Mouse (Mus musculus) embryonic facial prominence, embryonic 10.5 days (tissue): Measurements from ENCODE around the gene Dusp13. TPM values are rescaled to one million over a fixed set of nuclear protein-coding genes. Genes with fewer than 3 reads are reported as not detected.
A peak's percentile ranks its signal among the peaks of the same experiment; 100 is the strongest.

ENCODE experiments used
- DNase-seq: peaks from one replicate; pipeline ENCODE4 v3.0.0-alpha.2; 2017; ENCODE audit warnings: low spot score
- H3K27ac ChIP-seq: fragments of 300-500 bp; sonication (generic); replicated peaks from 2 replicates; pipeline ENCODE4 v1.5.1; 2016; ENCODE audit warnings: mild to moderate bottlenecking
- H3K27me3 ChIP-seq: fragments of 300-500 bp; sonication (generic); replicated peaks from 2 replicates; pipeline ENCODE4 v1.6.1; 2016; ENCODE audit warnings: low read depth, mild to moderate bottlenecking; ENCODE audit not compliant: poor library complexity, severe bottlenecking
- H3K36me3 ChIP-seq: fragments of 300-500 bp; sonication (generic); replicated peaks from 2 replicates; pipeline ENCODE4 v1.6.1; 2016; ENCODE audit warnings: mild to moderate bottlenecking, moderate library complexity
- H3K4me1 ChIP-seq: fragments of 300-500 bp; sonication (generic); 2 replicates; pipeline ENCODE4 v1.6.1; 2016
- H3K4me3 ChIP-seq: fragments of 300-500 bp; sonication (generic); 2 replicates; pipeline ENCODE4 v1.5.1; 2016; ENCODE audit warnings: mild to moderate bottlenecking, moderate library complexity
- H3K9me3 ChIP-seq: fragments of 300-500 bp; sonication (generic); 2 replicates; pipeline ENCODE4 v1.6.1; 2016; ENCODE audit warnings: mild to moderate bottlenecking
- WGBS: fragments of 180-500 bp; shearing (Covaris S2); methylation state at CpG from one replicate; pipeline ENCODE4 v1.1.7; 2016; 5-methylcytosine and 5-hydroxymethylcytosine counted together
- polyA plus RNA-seq: library from polyadenylated mRNA; unstranded; fragments of >200 nt; fragmentation: Nextera tagmentation; extraction: Ambion mirVana; gene quantifications from 2 replicates; pipeline ENCODE4 v1.2.1, GENCODE M21; 2016

The Dusp13 gene
- polyA plus RNA-seq, 1 experiment from 2014 or later = not detected

DNA sequence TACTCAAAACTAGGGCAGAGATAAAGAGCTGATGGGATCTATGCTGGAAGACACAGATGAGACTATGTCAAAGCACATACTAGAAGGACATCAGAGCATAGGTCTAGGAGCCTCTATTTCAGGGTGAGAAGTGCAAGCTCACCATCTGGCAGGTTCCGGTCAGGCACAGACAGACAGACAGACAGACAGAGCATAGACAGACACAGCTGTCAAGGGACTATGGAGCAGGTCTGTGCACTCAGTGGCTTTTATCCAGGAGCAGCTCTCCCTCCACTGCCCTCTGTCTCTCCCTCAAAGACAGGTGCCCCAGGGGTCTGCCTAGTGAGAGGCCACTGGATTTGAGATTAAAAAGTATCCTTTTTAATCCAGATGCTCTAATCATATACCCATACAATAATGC is 6.8 kb downstream of the Dusp13 start:
- no peak overlapping the region for H3K4me3 ChIP-seq
- 89% methylated on average over 1 of the region's 1 CpGs for WGBS
- H3K9me3 ChIP-seq = no peaks in the 10 kb centered on the region
- peaks cover 13% of the 10 kb centered on the region for H3K27me3 ChIP-seq
- H3K4me1 ChIP-seq = peaks cover 12% of the 10 kb centered on the region
- no peaks in the 10 kb centered on the region for H3K36me3 ChIP-seq
- H3K27ac ChIP-seq = no peak overlapping the region
- peak; percentile 3 for DNase-seq

DNA sequence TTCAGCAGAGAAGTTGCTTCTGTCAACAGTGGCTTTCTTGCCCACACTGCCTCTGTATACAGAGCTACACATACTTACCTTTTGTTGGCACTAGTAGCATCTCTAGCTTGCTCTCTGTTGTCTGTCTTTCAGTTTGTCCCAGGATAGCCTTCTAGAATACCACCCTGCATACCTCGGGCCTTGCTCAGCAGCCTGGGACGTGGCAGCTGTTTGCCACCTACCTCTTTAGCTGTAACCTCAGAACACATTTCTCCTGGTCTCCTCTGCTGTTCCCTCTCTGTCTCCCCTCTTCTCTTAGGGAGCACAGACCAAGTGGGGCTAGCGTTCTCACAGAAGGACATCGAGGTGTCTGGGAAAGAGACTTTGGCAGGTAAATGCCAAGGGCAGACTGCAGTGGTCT is 8.5 kb downstream of the Dusp13 start:
- H3K27me3 ChIP-seq = peaks cover 13% of the 10 kb centered on the region
- WGBS = 93% methylated on average over 4 of the region's 4 CpGs
- DNase-seq = no peak
- H3K36me3 ChIP-seq = no peaks in the 10 kb centered on the region
- peaks cover 8% of the 10 kb centered on the region for H3K4me1 ChIP-seq
- H3K4me3 ChIP-seq = no peak overlapping the region
- no peaks in the 10 kb centered on the region for H3K9me3 ChIP-seq
- no peak overlapping the region for H3K27ac ChIP-seq

DNA sequence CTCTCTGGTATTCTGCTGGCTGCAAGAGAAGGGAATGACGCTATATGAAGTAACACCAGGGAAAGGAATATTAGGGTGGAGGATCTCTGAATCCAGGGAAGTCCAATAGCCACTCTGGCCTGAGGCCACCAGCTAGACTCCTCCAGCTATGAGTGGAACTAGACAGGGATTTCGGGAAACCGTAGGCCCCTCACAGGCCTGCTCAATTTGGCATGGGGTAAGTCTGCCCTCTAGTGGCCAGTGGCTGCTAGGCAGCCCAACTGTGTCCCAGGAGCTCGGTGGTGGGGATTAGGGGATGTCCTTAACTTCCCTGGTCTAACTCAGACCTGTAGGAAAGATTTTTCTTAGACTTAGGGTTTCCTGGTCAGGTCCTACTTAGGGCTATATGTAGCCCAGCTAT is 9.2 kb downstream of the Dusp13 start:
- 9% methylated on average over 4 of the region's 4 CpGs for WGBS
- peak; percentile 89 for DNase-seq
- Histone ChIP-seq H3K9me3 (no peaks in the 10 kb centered on the region), H3K4me1 (peaks cover 8% of the 10 kb centered on the region), H3K36me3 (no peaks in the 10 kb centered on the region), H3K27ac (no peak overlapping the region), H3K27me3 (peaks cover 13% of the 10 kb centered on the region), H3K4me3 (no peak overlapping the region)

DNA sequence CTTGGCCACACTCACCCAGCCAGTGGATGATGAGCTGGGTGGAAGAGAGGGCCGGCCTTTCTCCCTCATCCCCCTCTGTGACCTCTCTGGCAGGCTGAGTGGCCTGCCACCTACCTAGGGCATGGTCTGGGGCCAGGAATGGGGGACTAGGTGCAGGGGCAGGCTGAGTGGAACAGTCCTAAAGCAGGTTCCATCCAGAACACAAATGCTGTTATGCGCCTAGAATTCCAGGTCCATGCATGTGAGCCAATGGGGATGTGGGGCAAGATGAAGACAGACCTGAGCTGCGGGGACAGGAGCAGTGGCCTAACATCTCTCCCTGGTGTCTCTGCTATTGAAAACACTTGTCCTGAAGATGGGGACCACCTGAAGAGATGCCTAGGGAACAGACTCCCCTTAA is 9.7 kb downstream of the Dusp13 start:
- Histone ChIP-seq H3K4me1 (peaks cover 8% of the 10 kb centered on the region), H3K4me3 (no peak overlapping the region), H3K27ac (peak overlapping the region; percentile 46), H3K36me3 (no peaks in the 10 kb centered on the region), H3K9me3 (no peaks in the 10 kb centered on the region), H3K27me3 (peaks cover 13% of the 10 kb centered on the region)
- DNase-seq = no peak
- WGBS = 88% methylated on average over 3 of the region's 3 CpGs

DNA sequence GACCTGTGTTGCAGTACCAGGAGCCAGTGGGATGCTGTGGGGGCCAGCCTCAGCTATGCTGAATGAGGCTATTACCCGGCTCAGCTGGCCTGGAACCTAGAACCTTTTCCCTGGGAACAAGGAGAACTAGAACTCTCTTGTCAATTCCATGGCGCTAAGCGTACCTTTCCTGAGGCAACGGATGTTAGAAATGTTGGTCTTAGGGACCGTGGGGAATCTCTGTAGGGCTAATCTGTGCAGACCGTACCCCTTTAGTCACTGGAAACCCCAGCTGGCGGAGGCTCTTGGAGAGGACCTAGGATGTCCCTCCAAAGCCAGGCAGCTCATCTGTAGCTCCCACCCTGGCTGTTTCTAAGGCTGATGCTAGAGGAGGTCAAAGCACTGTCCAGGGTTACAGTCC is 10.6 kb downstream of the Dusp13 start:
- WGBS = 94% methylated on average over 7 of the region's 7 CpGs
- Histone ChIP-seq H3K9me3 (no peaks in the 10 kb centered on the region), H3K4me1 (peaks cover 8% of the 10 kb centered on the region), H3K36me3 (no peaks in the 10 kb centered on the region), H3K27ac (0 out of 2 replicates have a peak overlapping the region, but pooled peaks have one; percentile 31), H3K4me3 (no peak overlapping the region), H3K27me3 (peaks cover 13% of the 10 kb centered on the region)
- DNase-seq = peak; percentile 3

DNA sequence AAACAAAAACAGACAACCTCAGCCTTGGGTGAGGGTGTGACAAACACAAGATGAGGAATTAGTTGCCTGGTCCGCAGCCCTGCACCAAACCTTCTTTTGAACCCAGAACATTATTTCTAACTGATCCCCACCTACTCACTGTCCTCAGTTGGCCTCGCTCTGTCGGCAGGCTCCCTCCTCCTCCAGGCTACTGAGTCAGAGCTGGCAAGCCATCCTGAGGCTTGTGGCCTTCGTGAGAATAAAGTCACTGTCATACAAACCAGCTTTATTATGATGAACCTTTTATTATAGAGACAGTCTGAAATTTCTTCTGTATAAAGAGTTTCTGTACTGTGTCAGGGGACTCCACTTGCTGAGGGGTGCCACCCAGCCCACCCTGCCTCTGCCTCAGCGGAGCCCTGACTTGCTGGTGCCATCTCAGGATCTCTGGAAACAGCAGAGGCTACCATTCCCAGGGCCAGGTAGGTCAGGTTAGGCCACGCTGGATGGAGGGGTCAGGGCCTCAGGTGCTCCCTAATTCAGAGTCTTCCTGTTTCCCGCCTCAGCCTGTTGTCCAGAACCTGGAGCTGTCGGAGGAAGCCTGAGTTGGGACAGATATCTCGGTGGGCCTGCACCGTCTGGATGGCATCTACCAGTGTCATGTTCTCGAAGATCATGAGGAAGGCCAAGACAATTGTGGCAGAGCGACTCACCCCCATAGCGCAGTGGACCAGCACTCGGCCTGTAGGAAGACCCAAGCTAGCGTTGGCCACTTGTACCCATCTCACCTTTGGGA is 17.7 kb downstream of the Dusp13 start:
- Histone ChIP-seq H3K27me3 (no peaks in the 10 kb centered on the region), H3K9me3 (peaks cover 4% of the 10 kb centered on the region; the same call in 1 of the 2 replicates), H3K4me1 (peaks cover 3% of the 10 kb centered on the region; the same call in 1 of the 2 replicates), H3K27ac (no peak overlapping the region), H3K4me3 (no peak overlapping the region), H3K36me3 (no peaks in the 10 kb centered on the region)
- 93% methylated on average over 15 of the region's 15 CpGs for WGBS
- no peak for DNase-seq

DNA sequence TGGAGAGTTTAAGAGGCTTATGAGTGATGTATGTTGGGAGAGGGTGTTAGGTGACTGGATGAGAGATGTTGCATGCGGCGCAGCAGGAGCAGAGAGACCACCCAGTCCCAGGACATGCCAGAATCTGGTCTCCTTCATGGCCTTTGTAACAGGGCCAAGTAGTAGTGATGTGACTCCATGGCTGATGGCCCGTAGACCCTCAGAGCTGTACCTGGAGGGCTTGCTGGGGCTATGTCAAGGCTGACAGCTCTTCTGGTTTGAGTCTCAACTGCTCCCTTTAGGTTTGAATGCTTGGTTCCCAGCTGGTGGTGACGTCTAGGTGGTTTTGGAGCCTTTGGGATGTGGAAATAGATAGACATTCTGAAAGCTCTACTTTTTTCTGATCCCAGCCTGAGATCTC is 21.0 kb downstream of the Dusp13 start:
- Histone ChIP-seq H3K27ac (no peak overlapping the region), H3K4me3 (no peak overlapping the region), H3K36me3 (no peaks in the 10 kb centered on the region), H3K27me3 (no peaks in the 10 kb centered on the region), H3K4me1 (peaks cover 3% of the 10 kb centered on the region; the same call in 1 of the 2 replicates), H3K9me3 (peaks cover 4% of the 10 kb centered on the region; the same call in 1 of the 2 replicates)
- no peak for DNase-seq
- WGBS = 94% methylated on average over 4 of the region's 4 CpGs

DNA sequence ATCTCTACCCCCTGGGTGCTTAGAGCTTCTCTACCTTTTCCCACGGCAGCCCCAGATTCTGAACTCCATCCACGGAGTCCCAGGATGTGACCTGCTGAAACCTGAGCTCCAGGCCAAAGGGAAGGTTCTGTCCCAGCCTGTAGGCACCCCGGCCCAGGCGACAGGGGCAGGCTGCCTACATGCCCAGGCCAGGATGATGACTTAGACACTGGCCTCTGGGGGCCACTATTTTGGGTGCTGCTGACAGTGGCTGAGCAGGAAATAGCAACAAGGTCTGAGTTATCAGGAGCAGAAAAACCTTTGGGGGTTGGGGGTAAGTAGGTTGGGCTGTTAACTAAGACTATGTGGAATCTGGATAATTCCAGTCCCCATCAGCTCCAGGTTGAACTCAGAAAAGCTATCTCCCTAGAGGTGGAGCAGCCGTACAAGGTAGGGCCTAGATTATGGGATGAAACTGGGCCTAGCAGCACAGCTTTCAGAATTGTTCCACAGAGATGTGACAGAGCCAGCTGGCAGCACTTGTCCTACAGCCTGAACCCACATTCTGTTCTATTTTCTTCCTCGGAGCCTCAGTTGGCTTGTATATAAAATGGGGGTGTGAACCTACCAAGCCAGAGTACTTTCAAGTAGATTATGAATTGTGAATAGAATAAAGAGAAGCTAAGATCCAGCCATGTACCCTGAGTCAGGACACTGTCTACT is 21.8 kb downstream of the Dusp13 start:
- WGBS = 76% methylated on average over 6 of the region's 6 CpGs
- Histone ChIP-seq H3K9me3 (peaks cover 4% of the 10 kb centered on the region; the same call in 1 of the 2 replicates), H3K36me3 (no peaks in the 10 kb centered on the region), H3K4me1 (peaks cover 3% of the 10 kb centered on the region; the same call in 1 of the 2 replicates), H3K27me3 (no peaks in the 10 kb centered on the region), H3K4me3 (no peak overlapping the region), H3K27ac (no peak overlapping the region)
- no peak for DNase-seq

DNA sequence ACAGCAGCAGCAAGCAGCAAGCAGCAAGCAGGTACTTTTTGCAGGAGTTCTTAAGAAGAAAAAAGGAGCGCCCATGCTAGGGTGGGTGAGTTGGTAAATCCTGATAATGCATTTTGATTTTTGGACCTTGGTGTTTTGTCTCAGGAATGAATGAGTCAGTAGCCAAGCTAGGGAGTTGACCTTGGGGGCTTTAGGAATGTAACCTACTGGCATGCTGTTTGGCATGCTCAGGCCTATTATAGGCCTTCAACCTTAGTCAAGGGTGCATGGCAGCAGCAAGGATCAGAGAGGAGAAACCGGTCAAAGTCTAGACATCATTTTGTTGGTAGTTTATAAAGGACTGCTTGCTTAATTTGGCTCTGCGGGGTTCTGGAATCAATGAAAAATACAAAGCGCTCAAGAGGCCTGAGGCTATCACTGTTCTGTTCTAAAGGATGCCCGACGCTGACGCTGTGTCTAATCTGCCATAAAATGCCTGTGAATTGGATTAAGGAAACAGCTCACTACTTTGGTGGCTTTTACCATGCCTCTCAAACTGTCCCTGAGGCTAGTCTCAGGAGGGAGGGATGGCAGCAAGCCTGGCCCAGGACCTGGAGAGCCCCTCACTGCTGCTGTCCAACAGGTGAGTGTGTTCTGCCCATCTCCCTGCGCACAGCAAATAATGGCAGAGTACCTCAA is 28.8 kb downstream of the Dusp13 start:
- Histone ChIP-seq H3K4me3 (no peak overlapping the region), H3K9me3 (peaks cover 6% of the 10 kb centered on the region; the same call in 1 of the 2 replicates), H3K27ac (peak overlapping the region; percentile 51; the same call in 1 of the 2 replicates), H3K36me3 (0 out of 2 replicates have a peak, but pooled peaks cover 4% of the 10 kb centered on the region), H3K27me3 (peaks cover 11% of the 10 kb centered on the region), H3K4me1 (peaks cover 39% of the 10 kb centered on the region)
- WGBS = 58% methylated on average over 8 of the region's 8 CpGs
- no peak for DNase-seq

DNA sequence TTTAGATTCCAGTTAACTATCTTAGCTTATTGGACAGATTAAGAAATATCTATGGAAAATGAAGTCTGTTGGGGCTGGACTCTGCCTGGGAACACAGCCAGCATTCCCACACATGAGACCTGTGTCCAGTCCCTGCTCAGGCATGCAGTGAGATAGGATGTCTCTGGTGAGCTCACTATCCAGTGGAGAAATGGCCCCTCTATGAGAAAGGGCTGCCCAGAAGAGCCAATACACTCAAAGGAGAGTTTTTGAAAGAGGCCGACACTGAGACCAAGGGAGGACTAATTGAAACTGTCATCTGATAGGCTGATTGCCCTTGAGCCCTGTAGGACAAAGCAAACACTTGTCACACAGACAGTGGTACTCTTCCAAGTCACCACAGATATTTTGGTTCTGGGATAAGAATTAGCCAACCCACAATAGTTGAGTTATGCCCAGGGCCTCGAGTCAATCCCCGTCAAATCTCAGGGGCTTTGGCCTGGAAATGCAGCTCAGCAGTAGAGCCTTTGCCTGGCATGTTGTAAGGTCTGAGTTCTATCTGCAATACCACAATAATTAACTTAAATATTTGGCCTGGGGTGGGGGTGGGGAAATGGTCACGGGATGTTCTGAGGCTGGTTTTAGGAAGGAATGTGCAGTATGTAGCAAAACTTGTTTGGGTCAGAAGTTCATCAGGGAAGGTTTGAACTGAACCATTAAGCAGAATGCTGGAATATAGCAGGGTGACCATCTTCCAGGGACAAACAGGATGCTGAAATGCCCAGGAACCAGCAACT is 30.4 kb downstream of the Dusp13 start:
- DNase-seq = no peak
- peaks cover 50% of the 10 kb centered on the region for H3K4me1 ChIP-seq
- 0 out of 2 replicates have a peak, but pooled peaks cover 4% of the 10 kb centered on the region for H3K36me3 ChIP-seq
- peaks cover 11% of the 10 kb centered on the region for H3K27me3 ChIP-seq
- H3K4me3 ChIP-seq = no peak overlapping the region
- peak overlapping the region; percentile 15; the same call in 1 of the 2 replicates for H3K27ac ChIP-seq
- 60% methylated on average over 4 of the region's 4 CpGs for whole genome bisulfite sequencing
- H3K9me3 ChIP-seq = peaks cover 6% of the 10 kb centered on the region; the same call in 1 of the 2 replicates

DNA sequence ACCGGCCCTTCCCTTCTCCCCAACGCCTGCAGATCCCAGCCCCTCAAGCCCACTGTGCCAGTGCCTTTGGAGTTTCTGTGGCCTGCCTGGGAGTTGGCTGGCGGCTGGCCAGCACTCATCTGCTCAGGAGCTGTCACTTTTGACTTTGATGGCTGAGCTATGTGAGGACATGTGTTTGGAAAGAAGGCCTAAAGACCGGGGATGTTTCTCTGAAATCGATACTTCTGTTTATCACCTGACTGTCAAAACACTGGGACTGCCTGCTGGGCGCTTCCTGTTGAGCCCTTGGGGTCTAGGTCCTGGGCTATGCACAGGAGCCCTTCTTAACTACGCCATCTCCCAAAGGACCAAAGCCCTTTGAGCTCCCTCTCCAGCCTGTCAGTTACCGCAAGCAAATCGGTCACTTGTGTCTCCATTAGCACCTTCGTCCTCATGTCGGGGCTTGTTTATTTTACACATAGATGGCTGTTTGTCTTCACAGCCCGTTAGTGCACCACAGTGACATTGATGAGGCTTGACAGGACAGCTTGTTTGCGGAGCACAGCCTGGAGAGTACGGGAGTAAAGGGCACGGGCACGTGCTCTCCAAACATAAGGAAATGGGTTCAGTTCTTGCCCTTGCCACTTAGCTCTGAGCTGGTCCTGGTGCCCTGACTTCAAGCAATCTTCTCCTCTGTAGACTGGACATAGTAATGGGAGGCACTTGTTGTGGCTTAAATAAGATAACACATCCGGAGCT is 31.2 kb downstream of the Dusp13 start:
- DNase-seq = peak; percentile 68
- Histone ChIP-seq H3K36me3 (0 out of 2 replicates have a peak, but pooled peaks cover 4% of the 10 kb centered on the region), H3K27me3 (peaks cover 11% of the 10 kb centered on the region), H3K4me3 (no peak overlapping the region), H3K4me1 (peaks cover 52% of the 10 kb centered on the region), H3K9me3 (peaks cover 6% of the 10 kb centered on the region; the same call in 1 of the 2 replicates), H3K27ac (peak overlapping the region; percentile 49)
- WGBS = 28% methylated on average over 17 of the region's 17 CpGs
